Mouse (Mus musculus): Measurements from ENCODE around the gene Ppp2r3a. TPM values are rescaled to one million over a fixed set of nuclear protein-coding genes. Genes with fewer than 3 reads are reported as not detected.

The Ppp2r3a gene
- polyA plus RNA-seq, 1 experiment from 2014 or later: 42.2 TPM

- ATAC-seq: no peak
- in situ Hi-C loops (cut with MboI; ENCODE audit: low pct_unique_long_range_greater_than_20kb): no loop called here
- POLR2A ChIA-PET: no interaction called here
- DNase-seq (ENCODE audit: low read depth, low spot score): no peak
- TF ChIP-seq CTCF (IDR thresholded peaks at IDR 0.05): no peak
- H3K27me3 ChIP-seq: no peaks in the 10 kb centered on the region
- CTCF ChIA-PET: no interaction called here
These were observed 29.7 kb upstream of the Ppp2r3a start for GRCm38 (mm10) chr9:101281326-101281725.

GRCm38 (mm10) chr9:101280867-101281266 is 29.3 kb upstream of the Ppp2r3a start:
- in situ Hi-C loops (cut with MboI; ENCODE audit: low pct_unique_long_range_greater_than_20kb): no loop called here
- ChIA-PET CTCF (no interaction called here), POLR2A (no interaction called here)
- no peak for DNase-seq (ENCODE audit: low read depth, low spot score)
- no peaks in the 10 kb centered on the region for H3K27me3 ChIP-seq
- no peak for TF ChIP-seq CTCF (IDR thresholded peaks at IDR 0.05)
- no peak for ATAC-seq

- POLR2A ChIA-PET: no interaction called here
- ATAC-seq: no peak
- CTCF ChIA-PET: no interaction called here
- no peaks in the 10 kb centered on the region for H3K27me3 ChIP-seq
- DNase-seq (ENCODE audit: low read depth, low spot score): no peak
- TF ChIP-seq CTCF (IDR thresholded peaks at IDR 0.05): no peak
- in situ Hi-C loops (cut with MboI; ENCODE audit: low pct_unique_long_range_greater_than_20kb): no loop called here
These were observed 28.6 kb upstream of the Ppp2r3a start for GRCm38 (mm10) chr9:101280211-101280610.

DNA sequence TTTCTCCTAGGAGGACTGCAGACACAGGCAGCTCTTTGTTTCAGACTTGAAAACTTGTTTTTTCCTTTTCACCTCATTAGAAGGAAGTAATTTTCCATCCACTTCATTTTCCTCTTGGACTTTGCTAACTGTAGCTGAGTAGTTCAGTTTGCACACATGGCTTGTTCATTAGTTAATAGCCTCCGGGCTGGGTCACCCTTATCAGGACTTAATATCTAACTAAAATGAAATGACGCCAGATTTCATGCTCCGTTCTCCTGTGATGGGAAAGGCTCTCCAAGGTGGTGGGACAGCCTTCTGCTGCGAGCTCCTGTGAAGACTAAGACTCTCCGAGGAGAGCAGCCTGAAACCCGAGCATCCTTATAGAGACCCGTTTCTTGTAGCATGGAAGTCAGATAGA is 21.1 kb upstream of the Ppp2r3a start:
- H3K27me3 ChIP-seq: no peaks in the 10 kb centered on the region
- ATAC-seq (peak; percentile 78), DNase-seq (ENCODE audit: low read depth, low spot score) (peak; percentile 93)
- in situ Hi-C loops (cut with MboI; ENCODE audit: low pct_unique_long_range_greater_than_20kb): no loop called here
- no peak for TF ChIP-seq CTCF (IDR thresholded peaks at IDR 0.05)
- ChIA-PET POLR2A (interaction anchor here (0.6 to 2.5 kb wide), 2 partner anchors 9 to 21 kb away, joined by 3 to 11 read pairs; partner anchors contain the start of gene Ppp2r3a), CTCF (interaction anchor here (4.4 kb wide), 1 partner anchor 23 kb away, joined by 18 read pairs; no protein-coding TSS in a partner anchor)

GRCm38 (mm10) chr9:101270020-101270419 is 18.4 kb upstream of the Ppp2r3a start:
- no peak for TF ChIP-seq CTCF (IDR thresholded peaks at IDR 0.05)
- POLR2A ChIA-PET: no interaction called here
- ATAC-seq (peak; percentile 32), DNase-seq (ENCODE audit: low read depth, low spot score) (no peak)
- in situ Hi-C loops (cut with MboI; ENCODE audit: low pct_unique_long_range_greater_than_20kb): no loop called here
- CTCF ChIA-PET: no interaction called here
- no peaks in the 10 kb centered on the region for H3K27me3 ChIP-seq

DNA sequence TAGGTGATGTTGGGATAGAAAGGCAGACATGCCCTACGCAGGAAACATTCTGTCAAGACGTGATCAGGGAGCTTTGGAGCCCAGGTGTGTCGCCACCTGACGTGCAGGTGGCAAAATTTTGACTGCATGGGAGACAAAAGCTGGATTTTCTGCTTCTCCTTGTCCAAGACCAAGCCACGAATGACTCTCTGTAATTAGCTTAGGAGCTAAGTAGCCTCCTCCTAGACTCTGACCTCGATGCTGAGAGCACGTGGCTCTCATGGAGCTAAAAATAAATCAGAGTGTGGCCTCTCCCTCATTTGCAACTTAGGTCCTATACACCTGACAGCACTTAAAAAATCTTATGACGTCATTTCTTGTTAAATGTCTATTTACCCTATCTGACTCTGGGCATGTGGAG is 14.4 kb upstream of the Ppp2r3a start:
- ATAC-seq: peak; percentile 28
- ChIA-PET CTCF (interaction anchor here (1.3 to 1.6 kb wide), 2 partner anchors 10 to 48 kb away, joined by 3 to 7 read pairs; no protein-coding TSS in a partner anchor), POLR2A (interaction anchor here (0.7 to 1.0 kb wide), 3 partner anchors 14 to 22 kb away, joined by 3 read pairs; no protein-coding TSS in a partner anchor)
- no peak for TF ChIP-seq CTCF (IDR thresholded peaks at IDR 0.05)
- in situ Hi-C loops (cut with MboI; ENCODE audit: low pct_unique_long_range_greater_than_20kb): loop anchor here (10.0 kb wide), 1 partner anchor 231 kb away; the partner anchor contains the start of gene Pccb
- H3K27me3 ChIP-seq: no peaks in the 10 kb centered on the region
- DNase-seq (ENCODE audit: low read depth, low spot score): no peak

DNA sequence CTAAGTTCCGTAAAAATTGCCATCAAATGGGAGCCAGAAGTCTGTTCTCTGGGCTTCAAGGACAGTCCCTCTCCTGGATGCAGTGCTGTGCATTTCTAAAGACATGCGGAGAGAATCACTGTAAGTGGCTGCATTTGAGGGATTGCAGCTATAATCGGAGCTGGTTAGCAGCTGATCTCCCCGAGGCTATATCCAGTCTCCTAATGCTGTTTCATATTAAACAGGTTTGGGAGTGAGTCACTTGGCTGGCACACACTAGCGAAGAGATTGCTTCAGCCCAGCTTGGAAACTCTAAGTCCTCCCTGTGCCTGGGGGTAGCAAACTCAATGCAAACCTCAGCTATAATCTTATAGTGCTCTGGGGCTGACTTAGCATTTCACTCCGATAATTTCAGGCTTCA is 14.0 kb upstream of the Ppp2r3a start:
- ATAC-seq (peak; percentile 95), DNase-seq (ENCODE audit: low read depth, low spot score) (peak; percentile 87)

GRCm38 (mm10) chr9:101262815-101263214 is 11.2 kb upstream of the Ppp2r3a start:
- in situ Hi-C loops (cut with MboI; ENCODE audit: low pct_unique_long_range_greater_than_20kb): loop anchor here (10.0 kb wide), 1 partner anchor 228 kb away; the partner anchor contains the start of gene Pccb
- ATAC-seq (no peak), DNase-seq (ENCODE audit: low read depth, low spot score) (no peak)
- no peaks in the 10 kb centered on the region for H3K27me3 ChIP-seq
- POLR2A ChIA-PET: no interaction called here
- TF ChIP-seq CTCF (IDR thresholded peaks at IDR 0.05): no peak
- CTCF ChIA-PET: interaction anchor here (1.3 kb wide), 1 partner anchor 10 kb away, joined by 5 read pairs; no protein-coding TSS in a partner anchor

More for the DNA sequence above, 14.0 kb upstream of the Ppp2r3a start:
- CTCF ChIA-PET: interaction anchor here (1.3 to 1.6 kb wide), 2 partner anchors 10 to 49 kb away, joined by 3 to 7 read pairs; no protein-coding TSS in a partner anchor
- in situ Hi-C loops (cut with MboI; ENCODE audit: low pct_unique_long_range_greater_than_20kb): loop anchor here (10.0 kb wide), 1 partner anchor 231 kb away; the partner anchor contains the start of gene Pccb
- POLR2A ChIA-PET: interaction anchor here (0.6 to 1.0 kb wide), 4 partner anchors 10 to 21 kb away, joined by 3 to 7 read pairs (median 3); no protein-coding TSS in a partner anchor
- H3K27me3 ChIP-seq: no peaks in the 10 kb centered on the region
- TF ChIP-seq CTCF (IDR thresholded peaks at IDR 0.05): no peak

- TF ChIP-seq CTCF (IDR thresholded peaks at IDR 0.05): no peak
- in situ Hi-C loops (cut with MboI; ENCODE audit: low pct_unique_long_range_greater_than_20kb): loop anchor here (10.0 kb wide), 1 partner anchor 227 kb away; the partner anchor contains the start of gene Pccb
- ChIA-PET POLR2A (no interaction called here), CTCF (interaction anchor here (1.3 kb wide), 1 partner anchor 10 kb away, joined by 5 read pairs; no protein-coding TSS in a partner anchor)
- H3K27me3 ChIP-seq: no peaks in the 10 kb centered on the region
- no peak for DNase-seq (ENCODE audit: low read depth, low spot score)
- no peak for ATAC-seq
These were observed 10.5 kb upstream of the Ppp2r3a start for GRCm38 (mm10) chr9:101261989-101262571.

GRCm38 (mm10) chr9:101261443-101261842 is 9.8 kb upstream of the Ppp2r3a start:
- no peaks in the 10 kb centered on the region for H3K27me3 ChIP-seq
- ChIA-PET POLR2A (interaction anchor here (0.7 kb wide), 1 partner anchor 687 kb away, joined by 3 read pairs; no protein-coding TSS in a partner anchor), CTCF (no interaction called here)
- DNase-seq (ENCODE audit: low read depth, low spot score) (no peak), ATAC-seq (no peak)
- in situ Hi-C loops (cut with MboI; ENCODE audit: low pct_unique_long_range_greater_than_20kb): loop anchor here (10.0 kb wide), 1 partner anchor 227 kb away; the partner anchor contains the start of gene Pccb
- no peak for TF ChIP-seq CTCF (IDR thresholded peaks at IDR 0.05)

- no peak for DNase-seq (ENCODE audit: low read depth, low spot score)
- no peak for TF ChIP-seq CTCF (IDR thresholded peaks at IDR 0.05)
- ATAC-seq: no peak
- CTCF ChIA-PET: interaction anchor here (1.4 kb wide), 1 partner anchor 9 kb away, joined by 5 read pairs; no protein-coding TSS in a partner anchor
- no peaks in the 10 kb centered on the region for H3K27me3 ChIP-seq
- POLR2A ChIA-PET: interaction anchor here (1.2 kb wide), 1 partner anchor 13 kb away, joined by 3 read pairs; no protein-coding TSS in a partner anchor
- in situ Hi-C loops (cut with MboI; ENCODE audit: low pct_unique_long_range_greater_than_20kb): no loop called here
These were observed 1.5 kb upstream of the Ppp2r3a start for GRCm38 (mm10) chr9:101253136-101253535.
